Mouse (Mus musculus) liver, embryonic 14.5 days (tissue): ENCODE measurements at regions not wholly inside any gene's neighbourhood (a gene's known extent, or its start where the extent isn't known, plus 50 kb on each side); places are given as distances from the start of the nearest gene placed in this dataset.
"Not testable (repeated sequence)": the region's sequence is repeated elsewhere in the genome, so short reads cannot be mapped to it uniquely, and the experiment has no call there.

Experiments used
- ATAC-seq: fragments of 200-750 bp; cut with Nextera tagmentation; 2 replicates; pipeline ENCODE4 v1.8.0; 2017; ENCODE audit warnings: moderate number of reproducible peaks, mild to moderate bottlenecking, moderate library complexity; ENCODE audit not compliant: insufficient read depth
- DNase-seq, 3 experiments: peaks; one replicate each; pipeline ENCODE4 v3.0.0-alpha.2; 2012 to 2013; ENCODE audit warnings: low read depth in 3 of 3, low spot score in 3 of 3
- H3K27ac ChIP-seq: fragments of 300-500 bp; sonication (generic); 2 replicates; pipeline ENCODE4 v1.5.1; 2014; ENCODE audit warnings: moderate library complexity, mild to moderate bottlenecking, control low read depth, inconsistent platforms
- H3K27me3 ChIP-seq: fragments of 300-500 bp; sonication (generic); 2 replicates; pipeline ENCODE4 v1.6.1; 2014; ENCODE audit warnings: mild to moderate bottlenecking, low read length, moderate library complexity; ENCODE audit not compliant: control insufficient read depth, insufficient read depth
- H3K36me3 ChIP-seq: fragments of 300-500 bp; sonication (generic); replicated peaks from 2 replicates; pipeline ENCODE4 v1.6.1; 2014; ENCODE audit warnings: low read depth; ENCODE audit not compliant: control insufficient read depth, insufficient read depth
- H3K4me1 ChIP-seq, 2 experiments: fragments of 200-500 bp in 1 of 2; fragments of 300-500 bp in 1 of 2; sonication (generic) in 1 of 2; replicated peaks; 2 replicates each; pipeline ENCODE4 v1.6.1; 2012 to 2014; ENCODE audit warnings: antibody characterized with exemption in 1 of 2, inconsistent platforms in 1 of 2, low read length in 1 of 2; ENCODE audit not compliant: control insufficient read depth in 2 of 2, insufficient read depth in 2 of 2
- H3K4me2 ChIP-seq: fragments of 300-500 bp; sonication (generic); 2 replicates; pipeline ENCODE4 v1.6.1; 2014; ENCODE audit warnings: low read depth, mild to moderate bottlenecking, control low read depth, moderate library complexity
- H3K4me3 ChIP-seq, 2 experiments: fragments of 200-500 bp in 1 of 2; fragments of 300-500 bp in 1 of 2; sonication (generic) in 1 of 2; 2 replicates each; pipeline ENCODE4 v1.5.1; 2012 to 2014; ENCODE audit warnings: low read depth in 2 of 2, low read length in 2 of 2, mild to moderate bottlenecking in 2 of 2, control low read depth in 1 of 2, inconsistent platforms in 1 of 2, moderate library complexity in 1 of 2; ENCODE audit not compliant: insufficient read depth in 1 of 2
- H3K9ac ChIP-seq: fragments of 300-500 bp; sonication (generic); replicated peaks from 2 replicates; pipeline ENCODE4 v1.6.1; 2014; ENCODE audit warnings: mild to moderate bottlenecking, control low read depth, moderate library complexity
- H3K9me3 ChIP-seq: fragments of 300-500 bp; sonication (generic); 2 replicates; pipeline ENCODE4 v1.6.1; 2016; ENCODE audit warnings: low read length, mixed read lengths; ENCODE audit not compliant: control insufficient read depth
- CTCF ChIP-seq: IDR thresholded peaks from 2 replicates; pipeline ENCODE4 v1.5.1; 2016; ENCODE audit warnings: antibody characterized with exemption, low read depth, control low read depth
- EP300 ChIP-seq: IDR thresholded peaks from 2 replicates; pipeline ENCODE4 v1.6.1; 2016; ENCODE audit warnings: antibody characterized with exemption, low read depth
- WGBS: fragments of 180-500 bp; shearing (Covaris S2); extraction: QIAGEN DNeasy Blood & Tissue Kit; methylation state at CpG from one replicate; pipeline ENCODE4 v1.1.7; 2014; ENCODE audit not compliant: insufficient replicate concordance; 5-methylcytosine and 5-hydroxymethylcytosine counted together

- Histone ChIP-seq H3K27me3 (no peaks in the 10 kb centered on the region), H3K4me3 (no peak overlapping the region), H3K27ac (no peak overlapping the region), H3K4me1 (no peaks in the 10 kb centered on the region), H3K9me3 (no peaks in the 10 kb centered on the region), H3K9ac (no peak overlapping the region), H3K36me3 (no peaks in the 10 kb centered on the region), H3K4me2 (no peak overlapping the region)
- WGBS = 54% methylated on average over 3 of the region's 3 CpGs
- no peak for ATAC-seq
- no peak for DNase-seq
- TF ChIP-seq CTCF (no peak), EP300 (no peak)
These were observed 68.3 kb upstream of the Myrip start for GRCm38 (mm10) chr9:120233011-120233410.

GRCm38 (mm10) chr9:120235054-120235453, 66.3 kb upstream of the Myrip start:
- not testable (repeated sequence) for ATAC-seq, H3K4me3 ChIP-seq, H3K9ac ChIP-seq, H3K27ac ChIP-seq, H3K36me3 ChIP-seq, H3K9me3 ChIP-seq, H3K27me3 ChIP-seq, H3K4me2 ChIP-seq, H3K4me1 ChIP-seq, DNase-seq
- WGBS = 61% methylated on average over 4 of the region's 4 CpGs
- TF ChIP-seq CTCF = 0 out of 2 replicates have a peak, but pooled peaks have one; percentile 9

GRCm38 (mm10) chr9:120245444-120245843, 55.9 kb upstream of the Myrip start:
- no peak for ATAC-seq
- 75% methylated on average over 5 of the region's 5 CpGs for WGBS

GRCm38 (mm10) chr9:120248728-120249127, 52.6 kb upstream of the Myrip start:
- Histone ChIP-seq H3K4me2 (no peak overlapping the region), H3K36me3 (no peaks in the 10 kb centered on the region), H3K4me1 (no peaks in the 10 kb centered on the region), H3K9me3 (no peaks in the 10 kb centered on the region), H3K27ac (no peak overlapping the region), H3K9ac (no peak overlapping the region), H3K27me3 (no peaks in the 10 kb centered on the region), H3K4me3 (no peak overlapping the region)
- WGBS = 61% methylated on average over 3 of the region's 3 CpGs
- ATAC-seq = no peak
- DNase-seq = no peak
- TF ChIP-seq CTCF (no peak), EP300 (no peak)

More at GRCm38 (mm10) chr9:120245444-120245843, 55.9 kb upstream of the Myrip start:
- H3K4me2 ChIP-seq = no peak overlapping the region
- no peaks in the 10 kb centered on the region for H3K9me3 ChIP-seq
- no peaks in the 10 kb centered on the region for H3K27me3 ChIP-seq
- no peak overlapping the region for H3K9ac ChIP-seq
- DNase-seq = no peak
- no peaks in the 10 kb centered on the region for H3K36me3 ChIP-seq
- TF ChIP-seq CTCF (peak; percentile 44), EP300 (no peak)
- no peaks in the 10 kb centered on the region for H3K4me1 ChIP-seq
- H3K27ac ChIP-seq = no peak overlapping the region
- H3K4me3 ChIP-seq = no peak overlapping the region
